Mouse (Mus musculus) cerebellum, adult 2 months (tissue): ENCODE data around the gene Scd2. TPM values are rescaled to one million over a fixed set of nuclear protein-coding genes. Genes with fewer than 3 reads are reported as not detected.
A peak's percentile ranks its signal among the peaks of the same experiment; 100 is the strongest.

Experiments
- DNase-seq, 2 experiments: peaks; one replicate each; pipeline ENCODE4 v3.0.0; 2021
- H3K27ac ChIP-seq: fragments of 200-500 bp; 2 replicates; pipeline ENCODE4 v1.5.1; 2012; ENCODE audit warnings: low read length, control low read depth, inconsistent platforms; ENCODE audit not compliant: insufficient read depth
- H3K27me3 ChIP-seq: fragments of 200-500 bp; 2 replicates; pipeline ENCODE4 v1.6.1; 2012; ENCODE audit warnings: inconsistent platforms, mild to moderate bottlenecking, low read length, moderate library complexity; ENCODE audit not compliant: control insufficient read depth, insufficient read depth
- H3K4me1 ChIP-seq: fragments of 200-500 bp; 2 replicates; pipeline ENCODE4 v1.6.1; 2011; ENCODE audit warnings: low read length; ENCODE audit not compliant: control insufficient read depth, insufficient read depth
- H3K4me3 ChIP-seq: fragments of 200-500 bp; replicated peaks from 2 replicates; pipeline ENCODE3; 2011; ENCODE audit warnings: mild to moderate bottlenecking, low read depth, low read length, control low read depth; ENCODE audit not compliant: insufficient read depth
- CTCF ChIP-seq: fragments of 200-500 bp; IDR thresholded peaks from 2 replicates; pipeline ENCODE4 v1.5.1; 2011; ENCODE audit warnings: low read depth, mild to moderate bottlenecking, control low read depth, low read length, moderate library complexity, borderline replicate concordance; ENCODE audit not compliant: insufficient read depth
- POLR2A ChIP-seq: fragments of 200-500 bp; IDR thresholded peaks from 2 replicates; pipeline ENCODE4 v1.6.1; 2011; ENCODE audit warnings: low read length, control low read depth, borderline replicate concordance; ENCODE audit not compliant: insufficient read depth
- WGBS: fragments of 180-500 bp; shearing (Covaris S2); methylation state at CpG from one replicate; pipeline ENCODE4 v1.1.7; 2018; 5-methylcytosine and 5-hydroxymethylcytosine counted together
- polyA plus RNA-seq: library from polyadenylated mRNA; depleted of rRNA; stranded (reverse); fragments of >200 nt; gene quantifications from 2 replicates; pipeline ENCODE4 v1.2.3, GENCODE M21; 2012

The Scd2 gene
- polyA plus RNA-seq, 1 experiment = 743 TPM

- no peak for TF ChIP-seq CTCF
- TF ChIP-seq POLR2A = no peak
These were observed 27.6 kb upstream of the Scd2 start for GRCm38 (mm10) chr19:44265911-44266337.

GRCm38 (mm10) chr19:44266458-44266823 is 27.0 kb upstream of the Scd2 start:
- Histone ChIP-seq H3K27ac (peak overlapping the region; percentile 67; the same call in 1 of the 2 replicates), H3K27me3 (no peaks in the 10 kb centered on the region), H3K4me3 (peak overlapping the region; percentile 69), H3K4me1 (peaks cover 5% of the 10 kb centered on the region; the same call in 1 of the 2 replicates)
- WGBS = 3% methylated on average over 6 of the region's 6 CpGs
- 0 out of 2 replicates have a peak, but pooled peaks have one; percentile 6 for TF ChIP-seq CTCF
- TF ChIP-seq POLR2A = no peak
- peak in 1 of 2 experiments; percentile 45 for DNase-seq

More at GRCm38 (mm10) chr19:44265911-44266337, 27.6 kb upstream of the Scd2 start:
- WGBS = 53% methylated on average over 5 of the region's 5 CpGs
- Histone ChIP-seq H3K4me3 (no peak overlapping the region), H3K27ac (no peak overlapping the region), H3K4me1 (peaks cover 5% of the 10 kb centered on the region; the same call in 1 of the 2 replicates), H3K27me3 (no peaks in the 10 kb centered on the region)
- DNase-seq = no peak

GRCm38 (mm10) chr19:44266824-44267498 is 26.5 kb upstream of the Scd2 start:
- TF ChIP-seq CTCF (no peak), POLR2A (peak; percentile 88)
- Histone ChIP-seq H3K4me3 (peak overlapping the region; percentile 69), H3K27me3 (no peaks in the 10 kb centered on the region), H3K4me1 (peaks cover 5% of the 10 kb centered on the region; the same call in 1 of the 2 replicates), H3K27ac (peak overlapping the region; percentile 73)
- DNase-seq = peak; percentile 93 to 94
- under 1% methylated on average over 43 of the region's 43 CpGs for WGBS

DNA sequence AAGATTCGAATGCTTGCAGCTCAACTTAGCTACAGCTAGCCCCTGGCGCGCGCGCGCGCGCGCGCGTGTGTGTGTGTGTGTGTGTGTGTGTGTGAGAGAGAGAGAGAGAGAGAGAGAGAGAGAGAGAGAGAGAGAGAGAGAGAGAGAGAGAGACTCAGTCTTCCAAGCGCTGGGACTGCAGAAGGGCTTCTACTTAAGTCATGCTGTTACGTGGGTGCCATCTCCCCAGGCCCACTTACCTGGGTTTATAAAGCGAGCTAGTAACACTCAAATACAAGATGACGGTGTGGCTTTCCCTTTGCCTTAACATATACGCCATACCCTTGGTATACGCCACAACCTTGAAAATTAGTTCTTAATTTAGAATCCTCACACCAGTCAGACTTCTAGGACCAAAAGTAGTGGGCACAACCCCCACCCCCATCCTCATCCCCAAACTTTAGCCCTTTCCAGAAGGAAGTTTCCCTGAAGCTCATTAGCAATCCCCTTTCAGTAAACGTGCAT is 25.9 kb upstream of the Scd2 start:
- TF ChIP-seq POLR2A = no peak
- TF ChIP-seq CTCF = no peak
- H3K4me3 ChIP-seq = peak overlapping the region; percentile 69
- 6% methylated on average over 18 of the region's 18 CpGs for WGBS
- peaks cover 5% of the 10 kb centered on the region; the same call in 1 of the 2 replicates for H3K4me1 ChIP-seq
- no peaks in the 10 kb centered on the region for H3K27me3 ChIP-seq
- peak overlapping the region; percentile 73 for H3K27ac ChIP-seq
- no peak for DNase-seq

GRCm38 (mm10) chr19:44273711-44274110 is 19.8 kb upstream of the Scd2 start:
- 83% methylated on average over 4 of the region's 4 CpGs for WGBS
- Histone ChIP-seq H3K27ac (no peak overlapping the region), H3K4me3 (no peak overlapping the region), H3K4me1 (peaks cover 16% of the 10 kb centered on the region), H3K27me3 (no peaks in the 10 kb centered on the region)
- no peak for TF ChIP-seq POLR2A
- TF ChIP-seq CTCF = no peak
- DNase-seq = no peak

DNA sequence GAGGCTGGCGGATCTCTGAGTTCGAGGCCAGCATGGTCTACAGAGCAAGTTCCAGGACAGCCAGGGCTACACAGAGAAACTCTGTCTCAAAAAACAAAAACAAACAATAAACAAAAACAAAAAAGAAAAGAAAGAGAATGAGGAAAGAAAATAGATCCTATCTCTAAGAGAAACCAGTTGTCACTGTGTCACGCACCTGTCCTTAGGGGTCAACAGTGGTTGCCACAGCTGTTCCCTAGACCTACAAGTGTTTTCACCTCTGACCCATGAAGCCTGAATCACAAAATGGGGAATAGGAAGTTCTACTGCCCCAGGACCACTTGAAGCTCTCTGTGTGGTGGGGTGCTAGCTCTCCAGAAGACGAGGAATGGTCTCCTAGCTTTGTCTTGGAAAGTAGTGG is 19.0 kb upstream of the Scd2 start:
- 95% methylated on average over 4 of the region's 4 CpGs for WGBS
- Histone ChIP-seq H3K4me1 (peaks cover 16% of the 10 kb centered on the region), H3K27ac (no peak overlapping the region), H3K4me3 (no peak overlapping the region), H3K27me3 (no peaks in the 10 kb centered on the region)
- DNase-seq = no peak
- no peak for TF ChIP-seq CTCF
- no peak for TF ChIP-seq POLR2A

GRCm38 (mm10) chr19:44275418-44275817 is 18.1 kb upstream of the Scd2 start:
- TF ChIP-seq POLR2A (no peak), CTCF (no peak)
- Histone ChIP-seq H3K27ac (no peak overlapping the region), H3K27me3 (no peaks in the 10 kb centered on the region), H3K4me1 (peaks cover 16% of the 10 kb centered on the region), H3K4me3 (no peak overlapping the region)
- no peak for DNase-seq
- WGBS = 23% methylated on average over 1 of the region's 1 CpGs

GRCm38 (mm10) chr19:44276861-44277260 is 16.6 kb upstream of the Scd2 start:
- Histone ChIP-seq H3K4me1 (peaks cover 16% of the 10 kb centered on the region), H3K4me3 (no peak overlapping the region), H3K27ac (no peak overlapping the region), H3K27me3 (no peaks in the 10 kb centered on the region)
- TF ChIP-seq POLR2A = no peak
- no peak for TF ChIP-seq CTCF
- DNase-seq = peak in 1 of 2 experiments; percentile 64
- WGBS = 7% methylated on average over 5 of the region's 5 CpGs
